Mouse (Mus musculus): ENCODE data around the gene Fbxw25.
A peak's percentile ranks its signal among the peaks of the same experiment; 100 is the strongest.
"Not testable (repeated sequence)": the region's sequence is repeated elsewhere in the genome, so short reads cannot be mapped to it uniquely, and the experiment has no call there.

Gene Fbxw25

GRCm38 (mm10) chr9:109664552-109664951 is at the start of gene Fbxw25:
Gene Fbxw25 (minus strand): TSS chr9:109664652.
- not testable (repeated sequence) for DNase-seq (ENCODE audit: low read depth, low spot score)

DNA sequence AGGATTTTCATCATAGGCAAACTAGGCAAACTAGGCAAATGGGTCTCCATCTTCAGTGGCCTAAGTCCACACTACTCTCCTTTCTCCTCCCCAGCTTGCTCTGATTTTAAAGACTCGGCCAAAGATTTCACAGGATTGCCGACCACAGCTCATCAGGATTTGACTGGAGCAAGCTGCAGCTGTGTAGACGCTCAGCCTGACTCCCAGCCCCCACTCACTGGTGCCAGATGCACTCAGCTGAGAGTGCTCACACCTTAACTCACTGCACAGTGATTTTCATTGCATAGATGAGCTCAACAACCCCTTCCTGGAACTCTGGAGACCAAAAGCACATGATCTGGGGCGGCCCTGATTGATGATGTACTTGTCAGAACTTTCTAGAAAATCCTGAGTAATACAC is 38.1 kb upstream of the Fbxw25 start, which contains the start of gene Fbxw18:
Fbxw18 (minus strand) TSS at position 101 of the 400 bp plus-strand sequence.
- DNase-seq (ENCODE audit: low read depth, low spot score), result not testable (repeated sequence)

DNA sequence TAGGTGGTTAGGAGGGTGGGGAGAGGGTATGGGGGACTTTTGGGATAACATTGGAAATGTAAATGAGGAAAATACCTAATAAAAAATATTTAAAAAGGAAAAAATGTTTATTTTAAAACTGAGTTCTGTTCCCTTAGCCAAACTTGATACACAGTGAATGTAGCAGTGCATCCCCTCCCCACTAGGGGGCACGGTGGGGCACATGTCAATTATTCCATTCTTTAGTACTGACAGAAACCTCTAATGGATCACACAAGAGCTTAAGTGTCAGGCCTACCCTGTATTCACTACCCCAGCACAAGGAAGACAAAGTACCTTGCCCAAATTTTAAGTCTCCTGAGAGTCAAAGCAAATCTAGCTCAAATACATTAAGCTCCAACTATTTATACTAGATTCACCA is 20.8 kb upstream of the Fbxw25 start:
- peak; percentile 20 for DNase-seq (ENCODE audit: low read depth, low spot score)

DNA sequence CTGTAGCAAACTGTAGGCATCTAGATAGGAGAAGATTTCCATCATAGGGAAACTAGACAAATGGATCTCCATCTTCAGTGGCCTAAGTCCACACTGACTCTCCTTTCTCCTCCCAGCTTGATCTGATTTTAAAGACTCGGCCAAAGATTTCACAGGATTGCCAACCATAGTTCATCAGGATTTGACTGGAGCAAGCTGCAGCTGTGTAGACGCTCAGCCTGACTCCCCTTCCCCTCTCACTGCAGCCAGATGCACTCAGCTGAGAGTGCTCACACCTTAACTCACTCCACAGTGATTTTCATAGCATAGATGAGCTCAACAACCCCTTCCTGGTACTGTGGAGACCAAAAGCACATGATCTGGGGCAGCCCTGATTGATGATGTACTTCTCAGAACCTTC is 38.5 kb downstream of the Fbxw25 start, which contains the start of gene Fbxw24:
Fbxw24 (minus strand) TSS at position 101 of the 400 bp plus-strand sequence.
- DNase-seq (ENCODE audit: low read depth, low spot score), result not testable (repeated sequence)

DNA sequence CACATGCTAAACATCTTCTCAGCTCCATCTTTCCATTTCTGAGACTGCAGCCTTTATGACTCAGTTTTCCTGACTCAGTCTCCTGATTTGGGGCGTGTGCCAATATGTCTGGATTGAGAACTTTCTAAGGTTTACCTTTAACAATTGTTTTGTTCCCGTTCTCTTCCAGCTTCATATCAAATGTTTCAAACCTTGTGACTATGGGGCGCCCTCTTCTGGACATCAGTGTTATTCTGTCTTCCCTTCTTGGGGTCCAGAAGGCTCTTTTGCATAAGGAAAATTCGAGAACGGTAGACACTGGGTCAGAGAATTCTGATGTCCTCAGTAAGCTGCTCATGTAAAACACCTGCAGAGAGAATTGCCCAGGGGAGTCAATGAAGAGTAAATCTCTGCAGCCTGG is 57.6 kb downstream of the Fbxw25 start:
- DNase-seq (ENCODE audit: low read depth, low spot score), result peak; percentile 1

- peak; percentile 2 for DNase-seq (ENCODE audit: low read depth, low spot score)
Measured at GRCm38 (mm10) chr9:109602128-109602527, 62.3 kb downstream of the Fbxw25 start.

- no peak for DNase-seq (ENCODE audit: low read depth, low spot score)
Measured at GRCm38 (mm10) chr9:109597226-109597625, 67.2 kb downstream of the Fbxw25 start.
